Mouse (Mus musculus): ENCODE data around the gene Dip2c.

- no peak for TF ChIP-seq CTCF (IDR thresholded peaks at IDR 0.05; ENCODE audit: control insufficient read depth, insufficient read depth, low read length)
- no peak for TF ChIP-seq POLR2A (IDR thresholded peaks at IDR 0.05; ENCODE audit: borderline replicate concordance, control insufficient read depth, low read depth, low read length)
Measured at GRCm38 (mm10) chr13:9653018-9653417, 376.7 kb downstream of the Dip2c start.
